Mouse (Mus musculus) olfactory bulb, adult 2 months (tissue): ENCODE measurements at regions not wholly inside any gene's neighbourhood (a gene's known extent, or its start where the extent isn't known, plus 50 kb on each side); places are given as distances from the start of the nearest gene placed in this dataset.

Experiments
- CTCF ChIP-seq: fragments of 200-500 bp; IDR thresholded peaks from 2 replicates; pipeline ENCODE4 v1.5.1; 2012; ENCODE audit warnings: low read depth, mild to moderate bottlenecking, low read length, moderate library complexity; ENCODE audit not compliant: insufficient read depth
- POLR2A ChIP-seq: fragments of 200-500 bp; IDR thresholded peaks from 2 replicates; pipeline ENCODE4 v1.6.1; 2012; ENCODE audit warnings: mild to moderate bottlenecking, low read depth, low read length, moderate library complexity; ENCODE audit not compliant: insufficient read depth

DNA sequence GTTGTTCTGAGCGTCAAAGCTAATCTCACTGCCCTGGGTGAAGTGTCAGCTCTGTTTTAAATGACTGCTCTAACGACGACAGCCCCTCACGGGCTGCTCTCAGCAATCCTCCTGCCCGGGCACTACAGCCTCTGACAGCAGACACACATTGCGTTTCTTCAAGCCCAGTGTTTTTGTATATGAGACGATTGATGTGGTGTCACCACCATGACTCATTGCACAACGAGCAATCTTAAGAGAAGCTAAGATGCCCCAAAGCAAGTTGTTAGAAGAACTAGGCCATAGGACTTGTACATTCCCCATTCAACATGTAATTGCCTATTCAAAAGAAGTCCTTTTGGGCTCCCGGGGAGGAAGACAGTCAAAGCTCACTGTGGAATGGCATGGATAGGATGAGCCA lies 81.3 kb upstream of the Btg1 start:
- TF ChIP-seq CTCF (no peak), POLR2A (no peak)
